Mouse (Mus musculus) lung, postnatal 0 days (tissue): ENCODE results near the gene Setd1b.

Experiments used
- CTCF ChIP-seq: IDR thresholded peaks from 2 replicates; pipeline ENCODE4 v1.5.1; 2016; ENCODE audit warnings: antibody characterized with exemption, mild to moderate bottlenecking
- EP300 ChIP-seq: IDR thresholded peaks from 2 replicates; pipeline ENCODE4 v1.6.1; 2016; ENCODE audit warnings: antibody characterized with exemption, mild to moderate bottlenecking, control low read depth

GRCm38 (mm10) chr5:123148073-123148722 is 6.2 kb downstream of the Setd1b start:
- TF ChIP-seq CTCF, result no peak
- no peak for TF ChIP-seq EP300
